Mouse (Mus musculus): ENCODE measurements around the gene Grap2. TPM values are rescaled to one million over a fixed set of nuclear protein-coding genes. Genes with fewer than 3 reads are reported as not detected.

Gene Grap2
- total and polyA plus RNA-seq, 3 experiments: 2.8 to 21.1 (median 4.6) TPM

- Histone ChIP-seq H3K4me3 (ENCODE audit: low read depth, low read length) (no peak overlapping the region), H3K4me1 (ENCODE audit: insufficient read depth, low read depth, low read length) (no peaks in the 10 kb centered on the region), H3K27me3 (ENCODE audit: insufficient read depth, low read length) (peaks cover 6% of the 10 kb centered on the region; the same call in 1 of the 2 replicates), H3K9me3 (replicated peaks) (no peaks in the 10 kb centered on the region), H3K36me3 (replicated peaks) (no peaks in the 10 kb centered on the region)
- TF ChIP-seq POLR2AphosphoS5 (IDR thresholded peaks at IDR 0.05; ENCODE audit: insufficient replicate concordance, low read depth, low read length): no peak
- no peak for TF ChIP-seq GATA1 (IDR thresholded peaks at IDR 0.05; ENCODE audit: borderline replicate concordance, low read length)
- no peak for TF ChIP-seq GATA2 (IDR thresholded peaks at IDR 0.05; ENCODE audit: borderline replicate concordance, low read depth, low read length)
- TF ChIP-seq CTCF (IDR thresholded peaks at IDR 0.05; ENCODE audit: low read depth, low read length): no peak
- TF ChIP-seq TAL1 (conservative IDR thresholded peaks at IDR 0.05; ENCODE audit: low read depth, low read length): no peak
- ATAC-seq (ENCODE audit: extremely low read depth, insufficient number of reproducible peaks, low FRiP score, poor library complexity, severe bottlenecking): no peak
- no peak for DNase-seq (ENCODE audit: low spot score)
These were observed 14.6 kb upstream of the Grap2 start for GRCm38 (mm10) chr15:80557745-80558144.

GRCm38 (mm10) chr15:80559534-80559933 lies 12.9 kb upstream of the Grap2 start:
- Histone ChIP-seq H3K4me3 (ENCODE audit: low read depth, low read length) (no peak overlapping the region), H3K27me3 (ENCODE audit: insufficient read depth, low read length) (peaks cover 6% of the 10 kb centered on the region; the same call in 1 of the 2 replicates), H3K36me3 (replicated peaks) (no peaks in the 10 kb centered on the region), H3K9me3 (replicated peaks) (no peaks in the 10 kb centered on the region), H3K4me1 (ENCODE audit: insufficient read depth, low read depth, low read length) (no peaks in the 10 kb centered on the region)
- DNase-seq (ENCODE audit: low spot score): no peak
- TF ChIP-seq GATA1 (IDR thresholded peaks at IDR 0.05; ENCODE audit: borderline replicate concordance, low read length) (no peak), TAL1 (conservative IDR thresholded peaks at IDR 0.05; ENCODE audit: low read depth, low read length) (no peak), POLR2AphosphoS5 (IDR thresholded peaks at IDR 0.05; ENCODE audit: insufficient replicate concordance, low read depth, low read length) (no peak), GATA2 (IDR thresholded peaks at IDR 0.05; ENCODE audit: borderline replicate concordance, low read depth, low read length) (no peak), CTCF (IDR thresholded peaks at IDR 0.05; ENCODE audit: low read depth, low read length) (no peak)
- no peak for ATAC-seq (ENCODE audit: extremely low read depth, insufficient number of reproducible peaks, low FRiP score, poor library complexity, severe bottlenecking)

GRCm38 (mm10) chr15:80559978-80560377 lies 12.4 kb upstream of the Grap2 start:
- DNase-seq (ENCODE audit: low spot score) (no peak), ATAC-seq (ENCODE audit: extremely low read depth, insufficient number of reproducible peaks, low FRiP score, poor library complexity, severe bottlenecking) (no peak)
- Histone ChIP-seq H3K9me3 (replicated peaks) (no peaks in the 10 kb centered on the region), H3K36me3 (replicated peaks) (no peaks in the 10 kb centered on the region), H3K27me3 (ENCODE audit: insufficient read depth, low read length) (peaks cover 6% of the 10 kb centered on the region; the same call in 1 of the 2 replicates), H3K4me3 (ENCODE audit: low read depth, low read length) (no peak overlapping the region), H3K4me1 (ENCODE audit: insufficient read depth, low read depth, low read length) (no peaks in the 10 kb centered on the region)
- TF ChIP-seq POLR2AphosphoS5 (IDR thresholded peaks at IDR 0.05; ENCODE audit: insufficient replicate concordance, low read depth, low read length) (no peak), TAL1 (conservative IDR thresholded peaks at IDR 0.05; ENCODE audit: low read depth, low read length) (no peak), GATA2 (IDR thresholded peaks at IDR 0.05; ENCODE audit: borderline replicate concordance, low read depth, low read length) (no peak), GATA1 (IDR thresholded peaks at IDR 0.05; ENCODE audit: borderline replicate concordance, low read length) (no peak), CTCF (IDR thresholded peaks at IDR 0.05; ENCODE audit: low read depth, low read length) (no peak)

- Histone ChIP-seq H3K27me3 (ENCODE audit: insufficient read depth, low read length) (peaks cover 6% of the 10 kb centered on the region; the same call in 1 of the 2 replicates), H3K4me1 (ENCODE audit: insufficient read depth, low read depth, low read length) (no peaks in the 10 kb centered on the region), H3K4me3 (ENCODE audit: low read depth, low read length) (no peak overlapping the region), H3K36me3 (replicated peaks) (no peaks in the 10 kb centered on the region), H3K9me3 (replicated peaks) (no peaks in the 10 kb centered on the region)
- no peak for ATAC-seq (ENCODE audit: extremely low read depth, insufficient number of reproducible peaks, low FRiP score, poor library complexity, severe bottlenecking)
- TF ChIP-seq POLR2AphosphoS5 (IDR thresholded peaks at IDR 0.05; ENCODE audit: insufficient replicate concordance, low read depth, low read length): no peak
- TF ChIP-seq TAL1 (conservative IDR thresholded peaks at IDR 0.05; ENCODE audit: low read depth, low read length): no peak
- no peak for TF ChIP-seq GATA1 (IDR thresholded peaks at IDR 0.05; ENCODE audit: borderline replicate concordance, low read length)
- TF ChIP-seq GATA2 (IDR thresholded peaks at IDR 0.05; ENCODE audit: borderline replicate concordance, low read depth, low read length): no peak
- no peak for TF ChIP-seq CTCF (IDR thresholded peaks at IDR 0.05; ENCODE audit: low read depth, low read length)
- DNase-seq (ENCODE audit: low spot score): no peak
These were observed 11.5 kb upstream of the Grap2 start for GRCm38 (mm10) chr15:80560646-80561580.

- Histone ChIP-seq H3K4me1 (ENCODE audit: insufficient read depth, low read depth, low read length) (no peaks in the 10 kb centered on the region), H3K4me3 (ENCODE audit: low read depth, low read length) (no peak overlapping the region), H3K36me3 (replicated peaks) (no peaks in the 10 kb centered on the region), H3K9me3 (replicated peaks) (no peaks in the 10 kb centered on the region), H3K27me3 (ENCODE audit: insufficient read depth, low read length) (peaks cover 12% of the 10 kb centered on the region)
- DNase-seq (ENCODE audit: low spot score) (no peak), ATAC-seq (ENCODE audit: extremely low read depth, insufficient number of reproducible peaks, low FRiP score, poor library complexity, severe bottlenecking) (no peak)
- no peak for TF ChIP-seq GATA1 (IDR thresholded peaks at IDR 0.05; ENCODE audit: borderline replicate concordance, low read length)
- no peak for TF ChIP-seq TAL1 (conservative IDR thresholded peaks at IDR 0.05; ENCODE audit: low read depth, low read length)
- no peak for TF ChIP-seq GATA2 (IDR thresholded peaks at IDR 0.05; ENCODE audit: borderline replicate concordance, low read depth, low read length)
- no peak for TF ChIP-seq CTCF (IDR thresholded peaks at IDR 0.05; ENCODE audit: low read depth, low read length)
- TF ChIP-seq POLR2AphosphoS5 (IDR thresholded peaks at IDR 0.05; ENCODE audit: insufficient replicate concordance, low read depth, low read length): no peak
These were observed 9.9 kb upstream of the Grap2 start for GRCm38 (mm10) chr15:80562446-80562845.

- no peak for ATAC-seq (ENCODE audit: extremely low read depth, insufficient number of reproducible peaks, low FRiP score, poor library complexity, severe bottlenecking)
- Histone ChIP-seq H3K9me3 (replicated peaks) (no peaks in the 10 kb centered on the region), H3K36me3 (replicated peaks) (no peaks in the 10 kb centered on the region), H3K4me3 (ENCODE audit: low read depth, low read length) (no peak overlapping the region), H3K27me3 (ENCODE audit: insufficient read depth, low read length) (peaks cover 13% of the 10 kb centered on the region), H3K4me1 (ENCODE audit: insufficient read depth, low read depth, low read length) (no peaks in the 10 kb centered on the region)
- TF ChIP-seq POLR2AphosphoS5 (IDR thresholded peaks at IDR 0.05; ENCODE audit: insufficient replicate concordance, low read depth, low read length) (no peak), GATA1 (IDR thresholded peaks at IDR 0.05; ENCODE audit: borderline replicate concordance, low read length) (no peak), TAL1 (conservative IDR thresholded peaks at IDR 0.05; ENCODE audit: low read depth, low read length) (no peak), CTCF (IDR thresholded peaks at IDR 0.05; ENCODE audit: low read depth, low read length) (no peak), GATA2 (IDR thresholded peaks at IDR 0.05; ENCODE audit: borderline replicate concordance, low read depth, low read length) (no peak)
- no peak for DNase-seq (ENCODE audit: low spot score)
These were observed 8.7 kb upstream of the Grap2 start for GRCm38 (mm10) chr15:80563634-80564208.

All from G1E (cell line).